Mouse (Mus musculus) bone marrow macrophage, adult 2 months (primary cell): ENCODE measurements around the gene Errfi1.

Source experiments
- CTCF ChIP-seq: IDR thresholded peaks from 2 replicates; pipeline ENCODE4 v1.5.1; 2012; ENCODE audit warnings: low read depth, mild to moderate bottlenecking, low read length, moderate library complexity
- POLR2A ChIP-seq: IDR thresholded peaks from 2 replicates; pipeline ENCODE4 v1.6.1; 2012; ENCODE audit warnings: mild to moderate bottlenecking, low read depth, low read length, borderline replicate concordance

GRCm38 (mm10) chr4:150862626-150863375 lies 9.1 kb downstream of the Errfi1 start:
- TF ChIP-seq CTCF (no peak), POLR2A (no peak)
